Mouse (Mus musculus) liver, embryonic 13.5 days (tissue): Measurements from ENCODE around the gene Fcgr3. TPM values are rescaled to one million over a fixed set of nuclear protein-coding genes. Genes with fewer than 3 reads are reported as not detected.
A peak's percentile ranks its signal among the peaks of the same experiment; 100 is the strongest.

Source experiments
- ATAC-seq: fragments of 200-750 bp; cut with Nextera tagmentation; 2 replicates; pipeline ENCODE4 v1.8.0; 2017; ENCODE audit warnings: low read depth, mild to moderate bottlenecking, moderate number of reproducible peaks, moderate library complexity
- DNase-seq: peaks from one replicate; pipeline ENCODE4 v3.0.0; 2022
- H3K27ac ChIP-seq: fragments of 300-500 bp; sonication (generic); 2 replicates; pipeline ENCODE4 v1.5.1; 2015; ENCODE audit warnings: moderate library complexity, mild to moderate bottlenecking, inconsistent platforms
- H3K27me3 ChIP-seq: fragments of 300-500 bp; sonication (generic); 2 replicates; pipeline ENCODE4 v1.6.1; 2015; ENCODE audit warnings: mild to moderate bottlenecking, inconsistent platforms
- H3K36me3 ChIP-seq: fragments of 300-500 bp; sonication (generic); 2 replicates; pipeline ENCODE4 v1.6.1; 2015; ENCODE audit warnings: mild to moderate bottlenecking, inconsistent platforms
- H3K4me1 ChIP-seq: fragments of 300-500 bp; sonication (generic); replicated peaks from 2 replicates; pipeline ENCODE4 v1.6.1; 2015; ENCODE audit warnings: inconsistent platforms
- H3K4me2 ChIP-seq: fragments of 300-500 bp; sonication (generic); 2 replicates; pipeline ENCODE4 v1.6.1; 2015; ENCODE audit warnings: inconsistent platforms, mild to moderate bottlenecking, moderate library complexity
- H3K4me3 ChIP-seq: fragments of 300-500 bp; sonication (generic); replicated peaks from 2 replicates; pipeline ENCODE4 v1.5.1; 2015; ENCODE audit warnings: mild to moderate bottlenecking, inconsistent platforms
- H3K9ac ChIP-seq: fragments of 300-500 bp; sonication (generic); 2 replicates; pipeline ENCODE4 v1.6.1; 2015; ENCODE audit warnings: mild to moderate bottlenecking, inconsistent platforms
- H3K9me3 ChIP-seq: fragments of 300-500 bp; sonication (generic); replicated peaks from 2 replicates; pipeline ENCODE4 v1.6.1; 2016; ENCODE audit warnings: inconsistent platforms
- WGBS: fragments of 180-500 bp; shearing (Covaris S2); methylation state at CpG from one replicate; pipeline ENCODE4 v1.1.7; 2015; ENCODE audit not compliant: insufficient replicate concordance; 5-methylcytosine and 5-hydroxymethylcytosine counted together
- microRNA-seq: library from miRNA; unstranded; fragments of <30 nt; microRNA quantifications from one replicate; pipeline ENCODE4, GENCODE M21; 2016
- polyA plus RNA-seq: library from polyadenylated mRNA; unstranded; fragments of >200 nt; fragmentation: Nextera tagmentation; extraction: Ambion mirVana; gene quantifications from 2 replicates; pipeline ENCODE4 v1.2.1, GENCODE M21; 2015

Gene Fcgr3
- polyA plus RNA-seq, 1 experiment from 2014 or later = 17.9 TPM

DNA sequence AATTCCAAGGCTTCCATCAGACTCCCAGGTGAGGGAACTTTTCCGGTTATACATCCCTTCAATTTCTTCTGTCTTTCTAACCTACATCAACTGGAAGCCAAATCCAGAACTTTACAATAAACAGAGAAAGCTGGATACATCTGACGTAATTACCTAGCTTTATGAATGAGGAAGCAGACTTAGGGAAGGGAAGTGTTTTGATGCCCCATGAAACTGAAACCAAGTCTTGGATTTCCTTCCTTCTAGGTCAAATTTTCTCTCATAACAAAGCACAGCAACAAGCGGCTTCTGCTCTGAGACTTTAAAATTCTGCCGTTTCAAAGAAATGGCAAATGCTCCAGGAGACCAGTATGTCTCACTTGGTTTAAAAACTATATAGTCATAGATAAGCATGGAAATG is 58.4 kb downstream of the Fcgr3 start:
- H3K36me3 ChIP-seq = no peaks in the 10 kb centered on the region
- H3K4me3 ChIP-seq = no peak overlapping the region
- no peak overlapping the region for H3K4me2 ChIP-seq
- no peak overlapping the region for H3K9ac ChIP-seq
- H3K27me3 ChIP-seq = no peaks in the 10 kb centered on the region
- ATAC-seq (no peak), DNase-seq (no peak)
- H3K4me1 ChIP-seq = no peaks in the 10 kb centered on the region
- no peak overlapping the region for H3K27ac ChIP-seq
- WGBS = 52% methylated on average over 4 of the region's 4 CpGs
- peaks cover 7% of the 10 kb centered on the region; the same call in 1 of the 2 replicates for H3K9me3 ChIP-seq

GRCm38 (mm10) chr1:171005586-171005985 is 59.1 kb downstream of the Fcgr3 start:
- Histone ChIP-seq H3K27ac (no peak overlapping the region), H3K4me1 (no peaks in the 10 kb centered on the region), H3K36me3 (no peaks in the 10 kb centered on the region), H3K4me3 (no peak overlapping the region), H3K27me3 (no peaks in the 10 kb centered on the region), H3K9ac (no peak overlapping the region), H3K4me2 (no peak overlapping the region), H3K9me3 (peaks cover 7% of the 10 kb centered on the region; the same call in 1 of the 2 replicates)
- ATAC-seq (no peak), DNase-seq (no peak)

DNA sequence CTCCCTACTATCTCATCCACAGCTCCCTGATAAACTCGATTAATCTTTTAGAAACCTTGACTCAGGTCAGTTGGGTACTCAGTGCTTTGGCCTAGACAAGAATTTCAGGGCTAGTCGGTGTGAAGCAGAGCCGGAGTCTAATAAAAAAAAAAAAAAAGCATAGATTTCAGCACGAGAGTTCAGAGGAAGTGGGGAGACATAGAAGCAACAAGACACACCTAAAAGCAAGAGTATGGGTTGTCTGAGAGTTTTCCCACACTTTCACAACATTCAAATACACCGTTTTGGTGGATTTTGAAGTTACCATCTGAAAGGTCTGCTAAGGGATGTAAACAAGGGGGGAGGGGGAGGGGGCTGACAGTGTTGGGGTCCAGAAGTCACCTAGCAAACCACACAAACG is 59.7 kb downstream of the Fcgr3 start:
- DNase-seq (no peak), ATAC-seq (no peak)
- Histone ChIP-seq H3K4me3 (no peak overlapping the region), H3K9me3 (peaks cover 7% of the 10 kb centered on the region; the same call in 1 of the 2 replicates), H3K27me3 (no peaks in the 10 kb centered on the region), H3K4me2 (no peak overlapping the region), H3K9ac (no peak overlapping the region), H3K4me1 (no peaks in the 10 kb centered on the region), H3K27ac (no peak overlapping the region), H3K36me3 (no peaks in the 10 kb centered on the region)
- 46% methylated on average over 6 of the region's 6 CpGs for WGBS

Small RNA genes within 50 kb of the gene (microRNA-seq; reads per million reads assigned to microRNA genes)
- gene Gm27552 (not detected), gene Gm27844 (not detected), gene Mir6546 (24.4 reads per million, percentile 36 among the genes with 10 or more reads in this experiment)

Other genes starting within 250 kb of the Fcgr3 start
- 6.1 and 7.9 TPM in 2 replicates for gene Atf6, start 197.2 kb downstream of the Fcgr3 start, polyA plus RNA-seq
- 0.24 and 0.44 TPM in 2 replicates for gene Gm26620, start 179.9 kb downstream of the Fcgr3 start, polyA plus RNA-seq
- 23.8 TPM in 2 replicates for gene Dusp12, start 179.4 kb downstream of the Fcgr3 start, polyA plus RNA-seq
- gene Fcrlb, start 152.0 kb downstream of the Fcgr3 start, polyA plus RNA-seq = not detected in 2 replicates
- 0.24 and 0.36 TPM in 2 replicates for gene Fcrla, start 137.4 kb downstream of the Fcgr3 start, polyA plus RNA-seq
- gene Fcgr2b, start 88.4 kb downstream of the Fcgr3 start, polyA plus RNA-seq = 2.5 and 3.0 TPM in 2 replicates
- 2.0 and 2.4 TPM in 2 replicates for gene Fcgr4, start 46.0 kb downstream of the Fcgr3 start, polyA plus RNA-seq
- 1.8 and 2.5 TPM in 2 replicates for gene Cfap126, start 49.0 kb upstream of the Fcgr3 start, polyA plus RNA-seq
- gene Sdhc, start 85.7 kb upstream of the Fcgr3 start, polyA plus RNA-seq = 140 and 164 TPM in 2 replicates
- gene Mpz, start 85.8 kb upstream of the Fcgr3 start, polyA plus RNA-seq = 0.14 TPM in 1 of 2 replicates, not detected in the other
- gene Pcp4l1, start 131.3 kb upstream of the Fcgr3 start, polyA plus RNA-seq = 1.5 and 1.8 TPM in 2 replicates
- gene Nr1i3, start 149.0 kb upstream of the Fcgr3 start, polyA plus RNA-seq = 0.39 and 0.52 TPM in 2 replicates
- 19.3 and 21.4 TPM in 2 replicates for gene Tomm40l, start 157.6 kb upstream of the Fcgr3 start, polyA plus RNA-seq
- 3,578 and 3,897 TPM in 2 replicates for gene Apoa2, start 160.1 kb upstream of the Fcgr3 start, polyA plus RNA-seq
- 68.2 and 69.6 TPM in 2 replicates for gene Fcer1g, start 169.4 kb upstream of the Fcgr3 start, polyA plus RNA-seq
- 0.43 and 0.46 TPM in 2 replicates for gene Adamts4, start 185.5 kb upstream of the Fcgr3 start, polyA plus RNA-seq
- 152 and 167 TPM in 2 replicates for gene Ndufs2, start 186.5 kb upstream of the Fcgr3 start, polyA plus RNA-seq
- gene B4galt3, start 205.4 kb upstream of the Fcgr3 start, polyA plus RNA-seq = 24.9 and 26.5 TPM in 2 replicates
- 174 and 175 TPM in 2 replicates for gene Ppox, start 216.3 kb upstream of the Fcgr3 start, polyA plus RNA-seq
- 25.8 and 26.7 TPM in 2 replicates for gene Usp21, start 223.1 kb upstream of the Fcgr3 start, polyA plus RNA-seq
- gene Ufc1, start 230.1 kb upstream of the Fcgr3 start, polyA plus RNA-seq = 53.3 and 57.1 TPM in 2 replicates